Mouse (Mus musculus): ENCODE data around the gene Kcnh3. TPM values are rescaled to one million over a fixed set of nuclear protein-coding genes. Genes with fewer than 3 reads are reported as not detected.

The Kcnh3 gene
- polyA plus RNA-seq, 1 experiment from 2014 or later, result not detected

DNA sequence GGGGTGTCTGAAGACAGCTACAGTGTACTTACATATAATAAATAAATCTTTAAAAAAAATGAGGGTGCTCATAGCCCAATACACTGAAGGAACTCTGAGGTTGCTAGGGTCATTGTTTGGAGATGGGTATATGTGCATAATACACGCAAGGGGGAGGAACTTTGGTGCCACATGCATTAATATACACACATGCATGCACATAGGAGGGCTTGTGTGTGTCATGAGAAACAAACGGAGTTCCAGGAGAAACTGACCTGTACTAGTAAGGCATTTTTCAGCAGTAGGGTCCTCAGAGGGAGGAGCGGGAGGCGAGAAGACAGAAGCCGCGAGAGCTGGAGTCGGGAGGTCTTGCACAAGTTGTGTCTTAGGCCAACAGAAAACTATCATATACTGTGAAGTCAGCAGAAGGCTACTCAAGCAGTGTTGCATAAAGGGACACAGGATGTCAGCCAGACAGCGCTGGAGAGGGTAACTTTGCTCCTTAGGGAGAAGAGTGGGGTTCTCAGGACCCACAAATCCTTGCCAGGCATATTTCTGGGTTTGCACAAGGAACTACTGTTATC lies 34.6 kb downstream of the Kcnh3 start:
- ATAC-seq (replicated peaks; ENCODE audit: insufficient number of reproducible peaks, low FRiP score, low TSS enrichment), result peak; percentile 15; the same call in 1 of the 2 replicates
- Histone ChIP-seq H3K27ac (ENCODE audit: low read depth, low read length) (peak overlapping the region; percentile 35; the same call in 1 of the 2 replicates), H3K36me3 (ENCODE audit: control insufficient read depth, insufficient read depth, low read length) (no peaks in the 10 kb centered on the region), H3K9me3 (replicated peaks; ENCODE audit: control insufficient read depth, low read length) (no peaks in the 10 kb centered on the region), H3K4me1 (ENCODE audit: control insufficient read depth, insufficient read depth, low read length) (peaks cover 16% of the 10 kb centered on the region; the same call in 1 of the 2 replicates), H3K27me3 (ENCODE audit: control insufficient read depth, insufficient read depth, low read length) (no peaks in the 10 kb centered on the region), H3K9ac (ENCODE audit: low read depth, low read length) (no peak overlapping the region), H3K4me2 (peak overlapping the region; percentile 67), H3K4me3 (ENCODE audit: low read depth, low read length) (0 out of 2 replicates have a peak overlapping the region, but pooled peaks have one; percentile 5)
- WGBS (ENCODE audit: insufficient replicate concordance), result 66% methylated on average over 8 of the region's 8 CpGs

DNA sequence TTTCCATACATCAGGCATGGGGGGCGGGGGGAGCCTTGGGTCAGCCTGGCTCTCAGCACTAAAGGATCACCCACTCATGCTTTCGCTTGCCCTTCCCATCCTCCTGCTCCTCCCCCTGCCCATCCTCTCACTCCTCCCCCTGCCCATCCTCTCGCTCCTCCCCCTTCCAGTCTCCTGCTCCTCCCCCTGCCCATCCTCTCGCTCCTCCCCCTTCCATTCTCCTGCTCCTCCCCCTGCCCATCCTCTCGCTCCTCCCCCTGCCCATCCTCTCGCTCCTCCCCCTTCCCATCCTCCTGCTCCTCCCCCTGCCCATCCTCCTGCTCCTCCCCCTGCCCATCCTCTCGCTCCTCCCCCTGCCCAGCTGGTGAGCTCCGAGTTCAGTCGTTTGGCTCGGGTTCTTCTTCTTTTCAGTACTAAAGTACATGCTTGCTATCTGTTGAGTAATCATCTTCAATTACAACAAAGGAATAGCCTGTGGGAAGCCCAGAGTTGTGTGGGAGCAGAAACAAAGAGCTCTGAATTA lies 35.1 kb downstream of the Kcnh3 start:
- 0 out of 2 replicates have a peak overlapping the region, but pooled peaks have one; percentile 28 for H3K9ac ChIP-seq (ENCODE audit: low read depth, low read length)

DNA sequence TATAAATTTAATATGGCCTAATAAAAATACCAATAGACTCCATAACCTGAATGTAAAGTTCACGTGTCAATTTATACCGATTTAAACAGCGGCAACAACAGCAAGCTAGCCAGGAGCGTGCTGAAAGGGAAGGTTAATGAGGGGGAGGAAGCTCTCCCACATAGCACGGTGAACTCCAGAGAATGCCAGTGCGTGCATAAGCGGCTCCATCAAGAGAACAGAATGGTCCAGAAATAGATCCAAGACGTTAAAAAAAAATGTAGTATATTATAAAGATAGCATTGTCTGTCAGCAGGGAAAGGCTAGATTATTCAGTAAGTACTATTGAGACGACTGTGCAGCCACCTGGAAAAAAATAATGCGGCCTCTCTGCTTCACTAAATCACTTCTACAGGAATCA lies 38.0 kb downstream of the Kcnh3 start:
- no peaks in the 10 kb centered on the region for H3K36me3 ChIP-seq (ENCODE audit: control insufficient read depth, insufficient read depth, low read length)
- no peak overlapping the region for H3K27ac ChIP-seq (ENCODE audit: low read depth, low read length)
- H3K4me1 ChIP-seq (ENCODE audit: control insufficient read depth, insufficient read depth, low read length), result peaks cover 10% of the 10 kb centered on the region; the same call in 1 of the 2 replicates
- H3K9ac ChIP-seq (ENCODE audit: low read depth, low read length), result no peak overlapping the region
- no peaks in the 10 kb centered on the region for H3K27me3 ChIP-seq (ENCODE audit: control insufficient read depth, insufficient read depth, low read length)
- H3K9me3 ChIP-seq (replicated peaks; ENCODE audit: control insufficient read depth, low read length), result no peaks in the 10 kb centered on the region
- H3K4me3 ChIP-seq (ENCODE audit: low read depth, low read length), result no peak overlapping the region
- WGBS (ENCODE audit: insufficient replicate concordance), result 54% methylated on average over 10 of the region's 10 CpGs
- no peak overlapping the region for H3K4me2 ChIP-seq
- ATAC-seq (replicated peaks; ENCODE audit: insufficient number of reproducible peaks, low FRiP score, low TSS enrichment), result no peak

More for the DNA sequence above, 35.1 kb downstream of the Kcnh3 start:
- peak; percentile 53; the same call in 1 of the 2 replicates for ATAC-seq (replicated peaks; ENCODE audit: insufficient number of reproducible peaks, low FRiP score, low TSS enrichment)
- Histone ChIP-seq H3K9me3 (replicated peaks; ENCODE audit: control insufficient read depth, low read length) (no peaks in the 10 kb centered on the region), H3K4me1 (ENCODE audit: control insufficient read depth, insufficient read depth, low read length) (peaks cover 11% of the 10 kb centered on the region; the same call in 1 of the 2 replicates), H3K27me3 (ENCODE audit: control insufficient read depth, insufficient read depth, low read length) (no peaks in the 10 kb centered on the region), H3K36me3 (ENCODE audit: control insufficient read depth, insufficient read depth, low read length) (no peaks in the 10 kb centered on the region), H3K4me2 (peak overlapping the region; percentile 67), H3K4me3 (ENCODE audit: low read depth, low read length) (peak overlapping the region; percentile 26), H3K27ac (ENCODE audit: low read depth, low read length) (no peak overlapping the region; the same call in 1 of the 2 replicates)
- under 1% methylated on average over 9 of the region's 10 CpGs for WGBS (ENCODE audit: insufficient replicate concordance)

DNA sequence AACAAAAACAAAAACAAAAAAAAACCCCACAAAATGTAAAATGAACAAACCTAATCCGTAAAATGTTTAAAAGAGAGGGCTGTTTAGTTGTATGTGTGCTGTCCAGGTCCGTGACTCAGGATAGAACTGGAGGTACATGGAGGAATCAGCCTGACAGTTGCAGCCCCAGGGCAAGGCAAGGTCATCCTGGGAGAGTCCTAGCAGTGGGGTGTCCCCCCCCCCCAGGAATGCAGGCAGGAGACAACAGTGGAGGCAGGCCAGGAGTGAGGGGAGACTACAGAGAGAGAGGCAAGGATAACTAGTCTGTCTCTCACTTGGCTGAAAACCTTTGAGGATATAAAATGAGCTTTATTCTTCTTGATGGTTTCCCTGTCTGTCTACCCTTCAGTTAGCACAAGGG lies 39.7 kb downstream of the Kcnh3 start:
- no peak overlapping the region for H3K9ac ChIP-seq (ENCODE audit: low read depth, low read length)
- no peak overlapping the region for H3K27ac ChIP-seq (ENCODE audit: low read depth, low read length)
- no peak overlapping the region for H3K4me2 ChIP-seq
- no peaks in the 10 kb centered on the region for H3K27me3 ChIP-seq (ENCODE audit: control insufficient read depth, insufficient read depth, low read length)
- peaks cover 8% of the 10 kb centered on the region; the same call in 1 of the 2 replicates for H3K4me1 ChIP-seq (ENCODE audit: control insufficient read depth, insufficient read depth, low read length)
- H3K9me3 ChIP-seq (replicated peaks; ENCODE audit: control insufficient read depth, low read length), result no peaks in the 10 kb centered on the region
- ATAC-seq (replicated peaks; ENCODE audit: insufficient number of reproducible peaks, low FRiP score, low TSS enrichment), result no peak
- no peaks in the 10 kb centered on the region for H3K36me3 ChIP-seq (ENCODE audit: control insufficient read depth, insufficient read depth, low read length)
- H3K4me3 ChIP-seq (ENCODE audit: low read depth, low read length), result no peak overlapping the region
- 55% methylated on average over 2 of the region's 2 CpGs for WGBS (ENCODE audit: insufficient replicate concordance)

DNA sequence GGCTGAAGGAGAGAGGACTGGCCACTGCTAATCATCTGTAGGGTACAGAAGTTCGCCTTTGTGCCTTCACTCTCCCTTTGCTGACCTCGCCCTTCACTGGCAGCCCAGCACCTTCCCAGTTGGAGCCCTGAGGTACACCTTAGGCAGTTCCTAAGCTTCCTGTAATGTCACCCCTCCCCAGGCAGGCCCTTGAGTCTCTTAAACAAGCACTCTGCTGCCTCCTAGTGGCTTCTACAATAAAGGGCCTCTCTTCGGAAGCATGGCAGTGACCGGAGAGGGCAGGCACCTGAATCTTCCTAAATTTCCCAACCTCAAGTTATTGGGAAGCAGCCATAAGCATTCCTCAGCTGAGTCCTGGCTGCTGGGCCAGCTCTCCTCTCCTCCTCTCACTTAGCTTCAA lies 41.0 kb downstream of the Kcnh3 start:
- H3K9ac ChIP-seq (ENCODE audit: low read depth, low read length), result no peak overlapping the region
- peak; percentile 20; the same call in 1 of the 2 replicates for ATAC-seq (replicated peaks; ENCODE audit: insufficient number of reproducible peaks, low FRiP score, low TSS enrichment)
- H3K4me3 ChIP-seq (ENCODE audit: low read depth, low read length), result no peak overlapping the region
- no peak overlapping the region for H3K4me2 ChIP-seq
- no peaks in the 10 kb centered on the region for H3K4me1 ChIP-seq (ENCODE audit: control insufficient read depth, insufficient read depth, low read length)
- H3K36me3 ChIP-seq (ENCODE audit: control insufficient read depth, insufficient read depth, low read length), result no peaks in the 10 kb centered on the region
- H3K27ac ChIP-seq (ENCODE audit: low read depth, low read length), result no peak overlapping the region
- no peaks in the 10 kb centered on the region for H3K27me3 ChIP-seq (ENCODE audit: control insufficient read depth, insufficient read depth, low read length)
- WGBS (ENCODE audit: insufficient replicate concordance), result 16% methylated on average over 4 of the region's 4 CpGs
- no peaks in the 10 kb centered on the region for H3K9me3 ChIP-seq (replicated peaks; ENCODE audit: control insufficient read depth, low read length)

DNA sequence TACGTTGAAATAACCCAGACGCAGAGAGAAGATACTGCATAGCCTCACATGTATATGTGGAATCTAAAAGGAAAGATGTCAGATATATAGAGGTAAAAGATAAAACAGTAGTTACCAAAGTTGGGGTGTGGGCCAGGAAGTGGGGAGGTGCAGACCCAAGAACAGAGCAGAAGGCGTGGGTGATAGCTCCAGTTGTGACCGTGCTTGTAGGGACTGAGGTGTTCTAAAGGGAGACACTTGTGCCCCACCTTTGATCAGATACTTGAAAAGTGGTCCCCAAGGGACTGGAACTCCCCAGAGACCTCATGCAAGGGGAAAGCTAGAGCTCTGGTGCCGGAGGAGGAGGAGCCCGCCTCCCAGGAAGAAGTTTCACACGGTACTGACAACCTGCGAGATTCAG lies 51.4 kb downstream of the Kcnh3 start:
- H3K27me3 ChIP-seq (ENCODE audit: control insufficient read depth, insufficient read depth, low read length), result peaks cover 7% of the 10 kb centered on the region
- H3K9me3 ChIP-seq (replicated peaks; ENCODE audit: control insufficient read depth, low read length), result no peaks in the 10 kb centered on the region
- H3K4me2 ChIP-seq, result no peak overlapping the region
- H3K36me3 ChIP-seq (ENCODE audit: control insufficient read depth, insufficient read depth, low read length), result no peaks in the 10 kb centered on the region
- H3K4me1 ChIP-seq (ENCODE audit: control insufficient read depth, insufficient read depth, low read length), result no peaks in the 10 kb centered on the region
- H3K27ac ChIP-seq (ENCODE audit: low read depth, low read length), result no peak overlapping the region
- no peak for ATAC-seq (replicated peaks; ENCODE audit: insufficient number of reproducible peaks, low FRiP score, low TSS enrichment)
- H3K4me3 ChIP-seq (ENCODE audit: low read depth, low read length), result no peak overlapping the region
- no peak overlapping the region for H3K9ac ChIP-seq (ENCODE audit: low read depth, low read length)
- WGBS (ENCODE audit: insufficient replicate concordance), result 69% methylated on average over 8 of the region's 8 CpGs

DNA sequence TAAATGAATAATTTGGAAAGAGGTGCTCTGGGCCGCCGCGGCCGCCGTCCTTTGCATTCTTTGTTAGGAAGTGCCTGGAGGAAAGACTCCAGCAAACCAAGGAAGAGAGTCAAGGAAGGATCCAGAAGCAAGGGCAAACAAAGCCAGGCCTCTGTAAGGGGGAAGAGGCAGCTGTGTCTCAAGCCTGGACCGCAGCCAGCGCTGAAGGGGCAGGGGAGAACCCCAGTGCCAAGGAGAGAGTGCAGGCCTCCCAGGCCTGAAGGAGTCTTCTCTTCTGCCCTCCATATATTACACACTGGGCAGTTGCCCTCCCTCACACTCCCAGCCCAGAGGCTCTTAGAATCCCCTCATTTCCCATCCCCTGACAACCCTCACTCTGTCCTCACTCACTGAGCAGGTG lies 53.6 kb downstream of the Kcnh3 start:
- no peak for ATAC-seq (replicated peaks; ENCODE audit: insufficient number of reproducible peaks, low FRiP score, low TSS enrichment)
- no peaks in the 10 kb centered on the region for H3K9me3 ChIP-seq (replicated peaks; ENCODE audit: control insufficient read depth, low read length)
- WGBS (ENCODE audit: insufficient replicate concordance), result 85% methylated on average over 7 of the region's 7 CpGs
- no peak overlapping the region for H3K27ac ChIP-seq (ENCODE audit: low read depth, low read length)
- H3K4me3 ChIP-seq (ENCODE audit: low read depth, low read length), result no peak overlapping the region
- no peak overlapping the region for H3K9ac ChIP-seq (ENCODE audit: low read depth, low read length)
- no peak overlapping the region for H3K4me2 ChIP-seq
- H3K27me3 ChIP-seq (ENCODE audit: control insufficient read depth, insufficient read depth, low read length), result peaks cover 7% of the 10 kb centered on the region
- H3K4me1 ChIP-seq (ENCODE audit: control insufficient read depth, insufficient read depth, low read length), result no peaks in the 10 kb centered on the region
- no peaks in the 10 kb centered on the region for H3K36me3 ChIP-seq (ENCODE audit: control insufficient read depth, insufficient read depth, low read length)

DNA sequence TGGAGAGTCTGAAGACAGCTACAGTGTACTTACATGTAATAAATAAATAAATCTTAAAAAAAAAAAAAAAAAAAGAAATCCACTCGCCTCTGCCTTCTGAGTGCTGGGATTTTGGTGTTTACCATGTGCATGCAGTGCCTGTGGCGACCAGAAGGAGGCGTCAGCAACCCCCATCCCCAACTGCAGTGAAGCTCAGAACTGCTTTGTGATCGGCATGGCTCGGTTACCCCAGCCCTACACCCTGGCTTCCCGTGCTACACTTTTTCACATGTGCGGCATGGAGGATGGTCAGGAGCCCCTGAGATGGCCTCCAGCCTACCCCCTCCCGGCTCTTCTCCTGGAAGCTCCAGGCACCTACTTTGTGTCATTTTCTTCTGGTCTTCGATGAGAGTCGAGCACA lies 58.8 kb downstream of the Kcnh3 start:
- Histone ChIP-seq H3K4me1 (ENCODE audit: control insufficient read depth, insufficient read depth, low read length) (peaks cover 5% of the 10 kb centered on the region; the same call in 1 of the 2 replicates), H3K27me3 (ENCODE audit: control insufficient read depth, insufficient read depth, low read length) (peaks cover 5% of the 10 kb centered on the region), H3K36me3 (ENCODE audit: control insufficient read depth, insufficient read depth, low read length) (no peaks in the 10 kb centered on the region), H3K9me3 (replicated peaks; ENCODE audit: control insufficient read depth, low read length) (no peaks in the 10 kb centered on the region), H3K4me2 (no peak overlapping the region), H3K27ac (ENCODE audit: low read depth, low read length) (no peak overlapping the region), H3K4me3 (ENCODE audit: low read depth, low read length) (no peak overlapping the region), H3K9ac (ENCODE audit: low read depth, low read length) (no peak overlapping the region)
- 60% methylated on average over 10 of the region's 10 CpGs for WGBS (ENCODE audit: insufficient replicate concordance)
- ATAC-seq (replicated peaks; ENCODE audit: insufficient number of reproducible peaks, low FRiP score, low TSS enrichment), result no peak

All from heart, embryonic 11.5 days (tissue).